Mouse (Mus musculus) liver, adult 2 months (tissue): ENCODE data around the gene Use1. TPM values are rescaled to one million over a fixed set of nuclear protein-coding genes. Genes with fewer than 3 reads are reported as not detected.
A peak's percentile ranks its signal among the peaks of the same experiment; 100 is the strongest.

Experiments
- DNase-seq: peaks from one replicate; pipeline ENCODE4 v3.0.0-alpha.2; 2011; ENCODE audit warnings: low read depth, low spot score; ENCODE audit errors: extremely low read depth
- H3K27ac ChIP-seq: fragments of 200-500 bp; replicated peaks from 2 replicates; pipeline ENCODE4 v1.5.1; 2012; ENCODE audit warnings: low read depth, mild to moderate bottlenecking, control low read depth, inconsistent platforms, low read length; ENCODE audit not compliant: insufficient read depth
- H3K27me3 ChIP-seq: fragments of 200-500 bp; 2 replicates; pipeline ENCODE4 v1.6.1; 2012; ENCODE audit warnings: mild to moderate bottlenecking, moderate library complexity, low read length, inconsistent platforms; ENCODE audit not compliant: control insufficient read depth, insufficient read depth
- H3K36me3 ChIP-seq: fragments of 200-500 bp; 2 replicates; pipeline ENCODE4 v1.6.1; 2012; ENCODE audit warnings: low read length, inconsistent platforms; ENCODE audit not compliant: control insufficient read depth, insufficient read depth
- H3K4me1 ChIP-seq: fragments of 200-500 bp; 2 replicates; pipeline ENCODE4 v1.6.1; 2011; ENCODE audit warnings: low read length; ENCODE audit not compliant: control insufficient read depth, insufficient read depth
- H3K4me3 ChIP-seq: fragments of 200-500 bp; 2 replicates; pipeline ENCODE4 v1.5.1; 2011; ENCODE audit warnings: low read depth, mild to moderate bottlenecking, control low read depth, low read length, moderate library complexity; ENCODE audit not compliant: insufficient read depth
- H3K79me2 ChIP-seq: fragments of 200-500 bp; 2 replicates; pipeline ENCODE4 v1.6.1; 2012; ENCODE audit warnings: inconsistent platforms, mild to moderate bottlenecking, low read length, moderate library complexity; ENCODE audit not compliant: control insufficient read depth, insufficient read depth
- H3K9ac ChIP-seq: fragments of 200-500 bp; 2 replicates; pipeline ENCODE4 v1.6.1; 2012; ENCODE audit warnings: low read depth, mild to moderate bottlenecking, control low read depth, inconsistent platforms, low read length
- CTCF ChIP-seq: fragments of 200-500 bp; IDR thresholded peaks from 2 replicates; pipeline ENCODE4 v1.5.1; 2011; ENCODE audit warnings: low read depth, low read length, control low read depth
- POLR2A ChIP-seq: fragments of 200-500 bp; IDR thresholded peaks from 2 replicates; pipeline ENCODE4 v1.6.1; 2011; ENCODE audit warnings: low read length, control low read depth; ENCODE audit not compliant: insufficient read depth; ENCODE audit errors: extremely low read depth
- WGBS: fragments of 180-500 bp; shearing (Covaris S2); methylation state at CpG from one replicate; pipeline ENCODE4 v1.1.7; 2018; 5-methylcytosine and 5-hydroxymethylcytosine counted together
- polyA plus RNA-seq: library from polyadenylated mRNA; depleted of rRNA; stranded (reverse); fragments of >200 nt; gene quantifications from 2 replicates; pipeline ENCODE4 v1.2.3, GENCODE M21; 2012
- total RNA-seq: library from RNA; depleted of rRNA; stranded (reverse); fragments of >200 nt; gene quantifications from 2 replicates; pipeline ENCODE4 v1.2.3, GENCODE M21; 2014

Gene Use1
- total and polyA plus RNA-seq, 2 experiments, result 69.9 to 82.2 TPM

DNA sequence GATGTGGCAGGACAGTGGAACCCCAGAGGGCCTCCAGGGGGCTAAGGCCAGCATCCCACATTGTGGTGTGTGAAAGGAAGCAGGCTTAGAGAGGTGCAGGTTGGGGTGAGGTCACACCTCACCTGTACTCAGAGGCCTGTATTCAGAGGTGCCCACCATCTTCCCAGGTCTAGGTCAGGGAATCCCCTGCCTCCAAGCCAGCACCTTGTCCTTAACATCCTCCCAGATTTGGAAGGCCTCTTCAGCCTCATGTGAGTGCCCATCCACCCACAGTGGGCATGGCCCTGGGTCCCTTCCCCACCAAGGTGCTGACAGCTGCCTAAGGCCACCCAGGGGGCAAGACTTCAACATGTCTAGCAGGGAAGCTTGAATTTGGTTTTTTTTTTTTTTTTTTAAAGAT is 34.8 kb downstream of the Use1 start:
- TF ChIP-seq POLR2A, result no peak
- TF ChIP-seq CTCF, result no peak
- peaks cover 21% of the 10 kb centered on the region for H3K4me1 ChIP-seq

DNA sequence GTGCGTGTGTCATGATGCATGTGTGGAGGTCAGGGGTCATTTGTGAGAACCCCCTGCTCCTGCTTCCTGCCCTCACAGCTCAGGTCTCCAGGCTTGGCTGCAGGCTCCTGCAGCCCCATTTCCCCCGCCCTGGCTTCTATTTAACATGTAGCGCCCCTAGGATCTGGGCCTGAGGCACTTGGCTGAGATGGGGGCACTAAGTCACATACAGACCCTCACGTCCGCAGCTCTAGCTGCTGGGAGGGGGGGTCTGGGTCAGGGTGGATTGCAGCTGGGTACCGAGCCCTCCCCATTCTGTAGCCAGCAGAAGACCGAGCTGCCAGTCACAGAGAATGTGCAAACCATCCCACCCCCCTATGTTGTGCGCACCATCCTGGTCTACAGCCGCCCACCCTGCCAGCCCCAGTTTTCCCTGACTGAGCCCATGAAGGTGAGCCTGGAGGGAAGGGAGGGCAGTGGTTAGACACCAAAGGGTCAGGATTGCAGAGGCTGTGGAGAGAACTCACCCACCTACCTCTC is 35.9 kb downstream of the Use1 start:
- H3K36me3 ChIP-seq, result peaks cover 2% of the 10 kb centered on the region; the same call in 1 of the 2 replicates
- no peak overlapping the region for H3K9ac ChIP-seq
- H3K4me1 ChIP-seq, result peaks cover 18% of the 10 kb centered on the region
- H3K27ac ChIP-seq, result no peak overlapping the region
- no peak overlapping the region for H3K4me3 ChIP-seq
- TF ChIP-seq POLR2A (no peak), CTCF (no peak)
- no peak for DNase-seq
- 98% methylated on average over 9 of the region's 9 CpGs for WGBS
- peaks cover 3% of the 10 kb centered on the region; the same call in 1 of the 2 replicates for H3K79me2 ChIP-seq
- no peaks in the 10 kb centered on the region for H3K27me3 ChIP-seq

More for the DNA sequence above, 34.8 kb downstream of the Use1 start:
- no peaks in the 10 kb centered on the region for H3K27me3 ChIP-seq
- no peak overlapping the region for H3K27ac ChIP-seq
- DNase-seq, result no peak
- no peak overlapping the region for H3K9ac ChIP-seq
- H3K36me3 ChIP-seq, result peaks cover 2% of the 10 kb centered on the region; the same call in 1 of the 2 replicates
- H3K4me3 ChIP-seq, result no peak overlapping the region
- peaks cover 10% of the 10 kb centered on the region; the same call in 1 of the 2 replicates for H3K79me2 ChIP-seq

GRCm38 (mm10) chr8:71403107-71403885 is 36.6 kb downstream of the Use1 start:
- TF ChIP-seq CTCF (no peak), POLR2A (no peak)

GRCm38 (mm10) chr8:71404011-71404410 is 37.4 kb downstream of the Use1 start:
- Histone ChIP-seq H3K9ac (no peak overlapping the region), H3K27me3 (no peaks in the 10 kb centered on the region), H3K4me3 (no peak overlapping the region), H3K36me3 (no peaks in the 10 kb centered on the region), H3K4me1 (peaks cover 15% of the 10 kb centered on the region), H3K27ac (no peak overlapping the region), H3K79me2 (no peaks in the 10 kb centered on the region)
- WGBS, result 88% methylated on average over 8 of the region's 8 CpGs
- DNase-seq, result no peak
- no peak for TF ChIP-seq POLR2A
- TF ChIP-seq CTCF, result no peak

More at GRCm38 (mm10) chr8:71403107-71403885, 36.6 kb downstream of the Use1 start:
- H3K36me3 ChIP-seq, result peaks cover under 1% of the 10 kb centered on the region; the same call in 1 of the 2 replicates
- H3K27me3 ChIP-seq, result no peaks in the 10 kb centered on the region
- peaks cover 15% of the 10 kb centered on the region for H3K4me1 ChIP-seq
- H3K4me3 ChIP-seq, result no peak overlapping the region
- 85% methylated on average over 6 of the region's 6 CpGs for WGBS
- H3K9ac ChIP-seq, result no peak overlapping the region
- no peak overlapping the region for H3K27ac ChIP-seq
- no peaks in the 10 kb centered on the region for H3K79me2 ChIP-seq
- DNase-seq, result no peak

DNA sequence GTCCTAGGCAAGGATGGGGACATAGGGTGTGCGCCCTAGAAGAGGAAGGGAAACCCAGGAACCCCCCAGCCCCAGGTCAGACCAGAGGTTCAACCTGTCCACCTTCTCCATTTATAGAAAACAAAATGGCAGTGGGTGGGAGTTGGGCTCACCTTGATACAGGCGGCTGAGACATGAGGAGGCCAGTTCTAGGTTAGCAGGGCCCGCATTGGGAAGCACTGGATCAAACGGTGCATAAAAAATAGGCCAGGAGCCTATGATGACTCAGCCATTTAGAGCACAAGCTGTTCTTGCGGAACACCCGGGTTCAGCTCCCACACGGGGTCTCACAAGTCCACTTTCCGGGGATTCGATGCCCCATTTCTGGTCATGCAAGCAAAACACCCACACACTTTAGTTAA is 38.3 kb downstream of the Use1 start:
- 32% methylated on average over 9 of the region's 9 CpGs for WGBS
- no peaks in the 10 kb centered on the region for H3K27me3 ChIP-seq
- peak overlapping the region; percentile 14 for H3K9ac ChIP-seq
- peak overlapping the region; percentile 62 for H3K27ac ChIP-seq
- H3K4me3 ChIP-seq, result peak overlapping the region; percentile 12; the same call in 1 of the 2 replicates
- DNase-seq, result peak; percentile 69
- TF ChIP-seq CTCF (no peak), POLR2A (no peak)
- H3K36me3 ChIP-seq, result no peaks in the 10 kb centered on the region
- no peaks in the 10 kb centered on the region for H3K79me2 ChIP-seq
- peaks cover 15% of the 10 kb centered on the region for H3K4me1 ChIP-seq
